Mouse (Mus musculus) MEL (cell line): ENCODE measurements around the gene Gm7970. TPM values are rescaled to one million over a fixed set of nuclear protein-coding genes. Genes with fewer than 3 reads are reported as not detected.
"Not testable (repeated sequence)": the region's sequence is repeated elsewhere in the genome, so short reads cannot be mapped to it uniquely, and the experiment has no call there.

Source experiments
- DNase-seq: peaks from one replicate; pipeline ENCODE4 v3.0.0; 2011; ENCODE audit warnings: low read depth, low spot score
- H3K27ac ChIP-seq: 2 replicates; pipeline ENCODE4 v1.5.1; 2012; ENCODE audit warnings: low read depth, mild to moderate bottlenecking, control low read depth, low read length, moderate library complexity; ENCODE audit not compliant: control insufficient read depth
- H3K27me3 ChIP-seq, 2 experiments: fragments of 150-350 bp in 1 of 2; sonication (generic) in 1 of 2; 2 replicates each; pipeline ENCODE4 v1.6.1; 2012; ENCODE audit warnings: low read length in 2 of 2, mild to moderate bottlenecking in 2 of 2, improper control_type of control experiment in 1 of 2, moderate library complexity in 1 of 2; ENCODE audit not compliant: insufficient read depth in 2 of 2, control insufficient read depth in 1 of 2
- H3K36me3 ChIP-seq, 2 experiments: 2 replicates each; pipeline ENCODE4 v1.6.1; 2012 to 2014; ENCODE audit warnings: low read length in 2 of 2, improper control_type of control experiment in 1 of 2, inconsistent platforms in 1 of 2, mild to moderate bottlenecking in 1 of 2; ENCODE audit not compliant: insufficient read depth in 2 of 2, control insufficient read depth in 1 of 2
- H3K4me1 ChIP-seq, 2 experiments: fragments of 150-350 bp in 1 of 2; sonication (generic) in 1 of 2; 2 replicates each; pipeline ENCODE4 v1.6.1; 2012; ENCODE audit warnings: low read length in 2 of 2, improper control_type of control experiment in 1 of 2, mild to moderate bottlenecking in 1 of 2; ENCODE audit not compliant: insufficient read depth in 2 of 2, control insufficient read depth in 1 of 2
- H3K4me3 ChIP-seq, 2 experiments: fragments of 150-350 bp in 1 of 2; sonication (generic) in 1 of 2; 2 replicates each; pipeline ENCODE4 v1.5.1; 2012; ENCODE audit warnings: low read depth in 2 of 2, low read length in 2 of 2, mild to moderate bottlenecking in 2 of 2, moderate library complexity in 2 of 2, control low read depth in 1 of 2, improper control_type of control experiment in 1 of 2; ENCODE audit not compliant: control insufficient read depth in 1 of 2, insufficient read depth in 1 of 2
- H3K79me2 ChIP-seq: 2 replicates; pipeline ENCODE4 v1.6.1; 2012; ENCODE audit warnings: mild to moderate bottlenecking, low read length, moderate library complexity; ENCODE audit not compliant: control insufficient read depth, poor library complexity, insufficient read depth
- H3K9ac ChIP-seq: 2 replicates; pipeline ENCODE4 v1.6.1; 2012; ENCODE audit warnings: low read depth, mild to moderate bottlenecking, control low read depth, low read length, moderate library complexity; ENCODE audit not compliant: control insufficient read depth, poor library complexity, severe bottlenecking
- H3K9me3 ChIP-seq: fragments of 150-350 bp; sonication (generic); replicated peaks from 2 replicates; pipeline ENCODE4 v1.6.1; 2012; ENCODE audit warnings: mild to moderate bottlenecking, low read length, improper control_type of control experiment, moderate library complexity; ENCODE audit not compliant: insufficient read depth
- polyA plus RNA-seq, 2 experiments: library from polyadenylated mRNA; stranded (reverse) in 1 of 2; unstranded in 1 of 2; fragments of >175 nt in 1 of 2; fragments of >200 nt in 1 of 2; gene quantifications; 2 replicates each; pipeline versions ENCODE4 v1.2.1 to v1.2.4; 2012; ENCODE audit warnings: low replicate concordance in 2 of 2, low read depth in 1 of 2; ENCODE audit not compliant: insufficient read length in 2 of 2, insufficient read depth in 1 of 2, missing spikeins in 1 of 2
- total RNA-seq: library from RNA; depleted of rRNA; stranded (reverse); fragments of 300-350 nt; gene quantifications from 2 replicates; pipeline ENCODE4 v1.2.3, GENCODE M21; 2012; rRNA removed

Gm7970 gene
- not detected in 2 replicates for total RNA-seq
- not detected for polyA plus RNA-seq

DNA sequence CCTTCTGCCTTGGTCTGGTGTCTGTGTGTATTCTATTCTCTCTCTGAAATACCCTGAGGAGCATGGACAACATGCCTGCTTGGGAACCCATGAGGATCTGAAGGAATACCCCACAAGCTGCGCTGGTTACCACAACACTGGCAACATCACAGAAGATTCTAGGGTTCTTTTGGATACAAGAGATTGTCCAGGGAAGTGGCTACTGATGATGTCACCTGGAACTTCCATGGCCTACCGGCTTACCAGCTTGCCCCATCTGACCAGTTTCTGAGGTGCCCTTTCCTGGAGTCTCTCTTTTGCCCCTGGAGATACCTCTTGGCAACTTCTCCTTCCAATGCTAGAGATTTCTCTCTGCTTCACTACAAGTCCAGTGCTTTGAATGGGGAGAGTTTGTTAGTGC is at the start of gene Gm7970:
TSS of gene Gm7970 (minus strand) at position 101 of the 400 bp plus-strand sequence.
- H3K36me3 ChIP-seq, DNase-seq, H3K9me3 ChIP-seq, H3K4me1 ChIP-seq, H3K79me2 ChIP-seq, H3K9ac ChIP-seq, H3K27me3 ChIP-seq, H3K4me3 ChIP-seq, H3K27ac ChIP-seq: not testable (repeated sequence)

- not testable (repeated sequence) for H3K27ac ChIP-seq, DNase-seq, H3K36me3 ChIP-seq, H3K4me1 ChIP-seq, H3K79me2 ChIP-seq, H3K9ac ChIP-seq, H3K9me3 ChIP-seq, H3K27me3 ChIP-seq, H3K4me3 ChIP-seq
Observed at GRCm38 (mm10) chr14:41600935-41601334, 45.6 kb upstream of the Gm7970 start.

DNA sequence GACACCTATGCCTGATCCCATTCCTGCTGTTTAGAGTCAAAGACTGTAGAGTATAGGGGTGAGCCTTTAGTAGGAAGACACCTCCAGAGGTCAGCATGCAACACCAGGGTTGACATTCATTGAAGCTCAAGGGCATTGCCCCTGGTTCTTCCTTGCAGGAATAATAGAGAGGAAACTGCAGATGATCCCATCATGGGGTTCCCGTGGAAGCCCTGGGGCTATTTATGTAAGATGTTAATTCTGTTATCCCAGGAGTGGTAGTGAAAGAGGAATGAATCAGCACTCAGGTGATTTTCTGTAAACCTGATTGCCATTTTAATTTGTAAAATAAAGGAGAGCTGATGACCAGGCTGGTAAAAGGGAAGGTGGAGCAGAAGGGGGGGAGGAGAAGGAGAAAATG is 31.0 kb upstream of the Gm7970 start:
- DNase-seq, H3K9ac ChIP-seq, H3K27ac ChIP-seq, H3K36me3 ChIP-seq, H3K9me3 ChIP-seq, H3K79me2 ChIP-seq, H3K27me3 ChIP-seq, H3K4me3 ChIP-seq, H3K4me1 ChIP-seq: not testable (repeated sequence)

- not testable (repeated sequence) for H3K27me3 ChIP-seq, H3K79me2 ChIP-seq, H3K9me3 ChIP-seq, H3K36me3 ChIP-seq, DNase-seq, H3K4me3 ChIP-seq, H3K27ac ChIP-seq, H3K4me1 ChIP-seq, H3K9ac ChIP-seq
Observed at GRCm38 (mm10) chr14:41572911-41573310, 17.5 kb upstream of the Gm7970 start, which contains the start of gene 1700049E17Rik2. Gene 1700049E17Rik2 (plus strand): TSS chr14:41573211.

- H3K27ac ChIP-seq, H3K9ac ChIP-seq, H3K36me3 ChIP-seq, H3K4me3 ChIP-seq, H3K9me3 ChIP-seq, H3K27me3 ChIP-seq, H3K79me2 ChIP-seq, DNase-seq, H3K4me1 ChIP-seq: not testable (repeated sequence)
Observed at GRCm38 (mm10) chr14:41524695-41525094, 30.7 kb downstream of the Gm7970 start.

DNA sequence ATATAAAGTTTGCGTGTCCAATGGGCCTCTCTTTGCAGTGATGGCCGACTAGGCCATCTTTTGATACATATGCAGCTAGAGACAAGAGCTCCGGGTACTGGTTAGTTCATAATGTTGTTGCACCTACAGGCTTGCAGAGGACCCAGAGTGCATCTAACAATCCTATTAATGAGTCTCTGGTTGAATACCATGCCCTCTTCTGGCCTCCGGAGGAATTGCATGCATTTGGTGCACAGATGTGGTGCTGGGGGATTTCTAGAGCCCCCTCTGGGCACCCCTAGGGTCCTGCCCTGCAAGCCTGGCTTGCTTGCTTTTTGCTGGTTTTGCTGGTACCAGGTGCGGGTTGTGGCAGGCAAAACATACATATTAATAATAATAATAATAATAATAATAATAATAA is 34.7 kb downstream of the Gm7970 start:
- not testable (repeated sequence) for H3K9me3 ChIP-seq, H3K27me3 ChIP-seq, H3K27ac ChIP-seq, H3K4me1 ChIP-seq, H3K36me3 ChIP-seq, H3K9ac ChIP-seq, DNase-seq, H3K4me3 ChIP-seq, H3K79me2 ChIP-seq
